Mouse (Mus musculus) fibroblast of lung, adult 2 months (primary cell): ENCODE data around the gene Cped1.
"Not testable (repeated sequence)": the region's sequence is repeated elsewhere in the genome, so short reads cannot be mapped to it uniquely, and the experiment has no call there.

ENCODE experiments used
- DNase-seq: peaks from one replicate; pipeline ENCODE4 v3.0.0-alpha.2; 2011; ENCODE audit warnings: low read depth

Cped1 gene

DNA sequence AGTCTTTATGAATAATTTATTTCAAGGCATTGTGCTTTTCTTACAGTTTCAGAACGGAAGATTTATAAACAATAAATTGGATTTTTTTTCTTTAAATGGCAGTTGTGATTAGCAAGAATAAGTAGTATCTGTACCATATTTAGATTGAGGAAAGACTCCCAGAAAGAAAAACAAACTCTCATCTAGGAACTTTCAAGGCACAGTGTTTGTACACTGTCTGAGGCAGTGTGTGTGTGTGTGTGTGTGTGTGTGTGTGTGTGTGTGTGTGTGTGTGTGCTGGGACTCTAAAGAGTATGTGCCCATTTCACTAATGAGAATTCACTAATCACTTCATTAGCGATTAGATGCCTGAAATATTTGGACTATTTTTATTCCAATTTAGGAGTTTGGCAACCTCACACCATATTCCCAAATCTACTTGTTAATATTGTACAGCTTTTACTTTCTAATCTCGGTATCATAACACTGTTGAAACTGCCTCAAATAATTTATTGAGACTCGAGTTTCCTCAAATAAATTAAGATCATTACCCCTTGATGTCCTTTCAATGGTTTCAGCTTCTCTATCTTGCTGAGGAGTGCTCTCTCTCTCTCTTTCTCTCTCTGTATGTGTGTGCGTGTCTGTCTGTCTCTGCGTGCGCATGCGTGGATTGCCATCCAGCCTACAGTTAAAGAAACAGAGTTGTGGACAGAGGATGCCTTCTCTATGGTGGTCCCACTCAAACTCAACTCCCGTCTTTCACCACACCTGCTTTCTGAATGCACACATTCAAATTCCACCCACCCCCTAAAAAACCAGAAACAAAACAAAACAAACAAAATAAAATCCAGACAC is 41.3 kb downstream of the Cped1 start:
- peak; percentile 27 for DNase-seq

DNA sequence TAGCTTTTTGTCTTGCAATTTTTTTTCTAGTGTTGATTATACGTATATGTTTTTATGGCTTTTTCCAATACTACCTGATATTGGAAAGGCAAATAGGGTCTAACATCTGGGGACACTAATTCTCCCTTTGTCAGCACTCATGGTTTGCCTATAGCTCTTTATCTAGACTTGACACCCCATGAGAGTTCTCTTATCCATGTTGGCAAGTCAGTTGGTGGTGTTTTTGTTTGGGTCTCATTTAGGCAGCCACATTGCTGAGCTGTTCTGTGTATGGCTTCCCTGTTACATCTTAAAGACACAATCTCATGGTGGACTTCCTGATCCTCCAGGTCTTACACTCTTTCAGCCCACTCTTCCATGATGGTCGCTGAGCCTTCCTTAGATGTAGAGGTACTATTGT is 42.1 kb downstream of the Cped1 start:
- DNase-seq = no peak

DNA sequence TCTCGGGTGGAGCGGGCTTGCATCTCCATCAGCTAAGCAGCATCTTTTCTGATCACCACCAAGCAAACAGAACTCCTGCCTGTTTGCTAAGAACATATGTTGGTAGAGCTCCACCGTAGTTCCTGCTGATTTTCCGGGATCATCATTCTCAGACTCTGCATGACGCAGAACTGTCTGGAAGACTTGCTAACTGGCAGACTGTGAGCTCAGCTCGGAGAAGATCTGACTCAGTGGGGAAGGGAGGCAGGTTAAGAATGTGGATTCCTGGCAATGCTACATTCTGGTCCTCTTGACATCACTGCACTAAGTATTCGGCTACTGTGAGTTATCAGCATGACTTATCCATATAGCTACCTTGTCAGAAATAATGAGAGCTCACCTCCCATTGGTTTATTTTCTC is 44.7 kb downstream of the Cped1 start:
- peak; percentile 23 for DNase-seq

DNA sequence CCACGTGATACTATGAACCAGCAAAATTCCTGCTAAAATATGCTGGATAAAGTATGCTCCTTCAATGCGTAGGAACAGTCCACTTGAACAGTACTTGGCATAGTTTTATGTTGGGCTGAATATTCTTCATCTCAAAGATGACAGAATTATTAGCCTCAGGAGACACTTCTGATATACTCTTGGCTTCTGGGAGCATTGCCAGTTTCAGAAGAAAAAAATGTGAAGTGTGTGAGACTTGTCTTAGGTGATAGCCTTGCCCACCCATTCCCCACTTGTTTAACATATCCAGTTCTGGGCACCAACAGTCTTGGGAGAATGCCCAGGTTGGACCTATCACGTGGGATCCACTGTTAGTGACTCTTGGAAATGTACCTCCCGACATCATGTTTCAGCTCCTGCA is 47.5 kb downstream of the Cped1 start:
- DNase-seq = no peak

DNA sequence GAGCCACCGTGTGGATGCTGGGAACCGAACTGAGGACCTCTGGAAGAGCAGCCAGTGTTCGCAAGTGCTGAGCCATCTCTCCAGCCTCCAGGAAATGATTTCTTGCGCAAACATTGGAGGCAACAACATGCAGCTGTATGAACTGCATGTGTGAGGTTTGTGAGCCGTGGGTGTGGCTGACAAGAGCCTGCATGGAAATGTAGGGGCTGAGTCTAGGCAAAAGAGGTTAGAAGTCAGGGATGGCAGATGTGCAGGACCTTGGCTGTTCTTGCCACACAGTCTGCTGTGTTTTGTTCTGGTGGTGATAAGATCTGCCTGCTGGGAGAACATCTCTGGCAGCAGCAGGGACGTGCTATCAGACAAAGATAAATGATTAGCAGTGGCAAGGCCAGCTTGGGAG is 49.7 kb downstream of the Cped1 start:
- no peak for DNase-seq

DNA sequence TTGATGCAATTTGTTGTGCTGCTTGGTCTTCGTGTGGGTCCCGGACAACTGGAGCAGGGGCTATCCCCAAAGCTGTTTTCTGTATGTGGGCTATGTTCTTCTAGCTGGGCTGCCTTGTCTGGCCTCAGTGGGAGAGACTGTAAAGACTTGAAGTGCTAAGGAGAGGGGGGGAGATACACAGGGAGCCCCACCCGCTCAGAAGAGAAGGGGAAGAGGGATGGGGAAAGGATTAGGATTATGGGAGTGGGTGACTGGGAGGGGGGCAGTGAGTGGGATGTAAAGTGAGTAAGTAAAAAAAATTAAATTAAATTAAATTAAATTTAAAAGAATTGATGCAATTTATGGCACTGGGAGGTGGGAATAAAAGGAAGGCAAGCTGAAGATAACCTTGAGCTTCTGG is 50.2 kb downstream of the Cped1 start:
- no peak for DNase-seq

DNA sequence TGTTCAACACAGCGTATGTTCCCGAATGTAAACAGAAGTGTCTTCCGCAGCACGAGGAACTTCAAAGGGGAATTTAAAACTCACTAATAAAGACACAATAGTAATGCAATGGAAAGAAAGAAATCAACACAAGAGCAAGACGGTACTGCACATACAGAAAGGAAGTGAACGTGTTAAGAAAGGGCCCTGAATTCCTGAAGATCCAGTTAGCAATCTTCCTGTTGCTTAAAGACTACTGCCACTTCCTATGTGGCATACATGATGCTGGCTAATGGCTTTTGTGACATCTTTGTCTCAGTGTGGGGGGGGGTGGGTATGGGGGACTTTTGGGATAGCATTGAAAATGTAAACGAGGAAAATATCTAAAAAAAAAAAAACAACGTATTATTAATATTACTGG is 50.7 kb downstream of the Cped1 start:
- no peak for DNase-seq

DNA sequence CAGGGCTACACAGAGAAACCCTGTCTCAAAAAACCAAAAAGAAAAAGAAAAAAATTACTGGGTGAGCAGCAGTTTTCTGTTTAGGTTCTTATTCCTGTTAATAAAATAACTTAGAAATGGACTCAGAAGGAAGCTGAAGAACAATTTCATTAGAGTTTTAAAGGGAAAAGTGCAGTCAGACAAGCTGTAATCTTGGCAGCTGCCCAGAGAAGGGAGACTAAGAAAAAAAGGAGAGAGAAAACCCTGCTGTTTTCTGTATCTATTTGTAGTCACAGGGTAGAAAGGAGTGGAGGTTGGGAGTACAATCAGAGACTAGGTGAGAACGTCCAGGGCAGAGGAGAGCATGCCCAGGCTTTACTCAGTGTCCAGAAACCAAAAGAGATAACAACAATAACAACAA is 51.2 kb downstream of the Cped1 start:
- no peak for DNase-seq

DNA sequence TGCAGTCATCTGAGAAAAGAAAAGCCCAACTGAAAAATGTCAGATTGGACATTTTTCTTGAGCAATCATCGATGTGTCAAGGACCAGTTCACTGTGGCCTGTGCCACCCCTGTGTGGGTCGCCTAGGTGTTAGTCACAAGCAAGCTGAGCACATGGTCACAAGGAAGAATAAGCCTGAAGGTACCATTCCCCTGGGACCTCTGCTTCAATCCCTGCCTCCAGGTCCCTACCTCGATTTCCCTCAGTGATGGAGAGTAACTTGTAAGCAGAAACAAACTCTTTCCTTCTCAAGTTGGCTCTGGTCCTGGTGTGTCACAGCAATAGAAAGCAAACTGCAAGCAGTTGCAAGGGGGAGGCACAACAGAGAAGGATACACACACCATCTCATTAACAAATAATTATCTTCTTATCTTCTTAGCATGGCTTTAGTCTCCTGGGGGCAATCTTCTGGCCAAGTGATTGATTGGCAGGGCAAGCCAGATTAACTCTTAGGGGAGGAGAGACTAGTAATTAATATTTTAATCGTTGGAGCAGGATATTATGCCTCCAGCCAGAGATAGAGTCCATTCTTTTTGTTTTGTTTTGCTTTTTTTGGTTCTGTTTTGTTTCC is 51.8 kb downstream of the Cped1 start:
- no peak for DNase-seq

DNA sequence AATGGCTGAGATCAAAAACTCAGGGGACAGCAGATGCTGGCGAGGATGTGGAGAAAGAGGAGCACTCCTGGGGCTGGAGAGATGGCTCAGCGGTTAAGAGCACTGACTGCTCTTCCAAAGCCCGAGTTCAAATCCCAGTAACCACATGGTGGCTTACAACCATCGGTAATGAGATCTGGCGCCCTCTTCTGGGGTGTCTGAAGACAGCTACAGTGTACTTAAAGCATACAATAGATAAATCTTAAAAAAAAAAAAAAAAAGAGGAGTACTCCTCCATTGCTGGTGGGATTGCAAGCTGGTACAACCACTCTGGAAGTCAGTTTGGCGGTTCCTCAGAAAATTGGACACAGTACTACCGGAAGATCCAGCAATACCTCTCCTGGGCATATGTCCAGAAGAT is 54.0 kb downstream of the Cped1 start:
- DNase-seq = not testable (repeated sequence)

DNA sequence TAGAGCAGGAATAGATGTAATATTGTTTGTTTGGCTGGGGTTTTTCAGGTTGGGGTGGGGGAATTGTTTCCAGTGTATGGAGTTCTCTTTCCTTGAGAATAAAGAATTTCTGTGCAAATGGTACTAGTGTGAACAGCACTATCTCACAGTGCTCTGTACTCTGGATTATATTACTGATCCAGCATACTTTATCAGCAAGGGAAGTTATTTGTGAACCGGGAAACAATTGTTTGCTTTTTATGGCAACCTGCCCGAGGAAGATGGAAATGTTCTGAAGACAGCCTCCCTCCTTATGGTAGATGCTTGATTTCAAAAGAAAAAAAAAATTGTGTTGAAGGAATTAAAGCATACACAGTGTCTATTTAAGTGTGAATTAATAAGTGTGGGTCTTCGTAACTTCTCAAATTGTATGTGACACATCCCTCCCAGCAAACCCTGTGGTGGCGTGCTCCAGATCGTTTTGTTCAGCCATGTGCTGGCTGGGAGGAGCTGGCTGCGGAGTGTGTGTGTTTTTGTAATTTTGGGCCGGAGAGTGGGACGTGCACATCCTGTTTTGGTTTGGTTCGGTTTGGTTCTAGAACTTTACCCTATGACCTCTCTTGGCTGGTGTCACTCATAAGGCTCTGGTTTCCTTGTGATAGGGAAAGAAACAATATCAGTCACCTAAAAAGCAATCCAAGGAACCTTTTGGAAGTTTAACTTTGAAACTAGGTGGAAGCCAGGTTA is 59.3 kb downstream of the Cped1 start:
- no peak for DNase-seq

DNA sequence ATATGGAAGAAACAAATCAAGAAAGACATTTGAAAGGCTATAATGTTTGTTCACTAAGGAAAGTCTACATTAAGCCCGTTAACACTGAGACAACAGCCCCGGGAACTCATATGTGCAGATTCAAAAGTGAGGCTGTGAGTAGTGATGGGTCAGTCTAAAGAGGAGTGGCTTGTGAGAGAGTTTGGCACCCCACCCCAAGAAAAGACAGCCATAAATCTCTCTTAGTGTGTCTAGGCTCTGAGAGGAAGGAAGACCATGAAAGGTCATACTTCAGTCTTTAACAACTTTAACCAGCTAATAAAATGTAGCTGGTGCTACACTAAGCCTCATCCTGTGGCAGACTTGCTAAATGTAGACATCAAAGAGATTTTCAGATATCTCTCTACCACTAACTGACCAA is 61.4 kb downstream of the Cped1 start:
- no peak for DNase-seq

DNA sequence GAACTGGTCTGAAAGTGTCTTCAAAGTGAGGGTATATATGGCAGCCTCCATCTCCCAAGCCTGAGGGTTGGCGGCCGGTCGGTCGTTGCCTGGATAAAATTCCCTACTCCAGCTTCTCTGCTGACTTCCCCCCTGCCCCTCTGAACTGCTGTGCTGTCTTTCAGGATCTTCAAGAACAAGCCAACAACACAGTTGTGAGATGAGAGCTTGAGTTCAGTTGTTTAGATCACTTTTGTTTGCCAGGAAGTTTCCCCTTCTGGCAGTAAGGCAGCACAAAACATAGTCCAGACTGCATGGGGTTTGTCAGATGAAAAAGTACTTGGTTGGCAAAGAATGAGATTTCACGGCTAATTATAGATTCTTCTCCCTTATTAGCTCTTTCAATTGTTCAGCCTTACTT is 63.4 kb downstream of the Cped1 start:
- no peak for DNase-seq

DNA sequence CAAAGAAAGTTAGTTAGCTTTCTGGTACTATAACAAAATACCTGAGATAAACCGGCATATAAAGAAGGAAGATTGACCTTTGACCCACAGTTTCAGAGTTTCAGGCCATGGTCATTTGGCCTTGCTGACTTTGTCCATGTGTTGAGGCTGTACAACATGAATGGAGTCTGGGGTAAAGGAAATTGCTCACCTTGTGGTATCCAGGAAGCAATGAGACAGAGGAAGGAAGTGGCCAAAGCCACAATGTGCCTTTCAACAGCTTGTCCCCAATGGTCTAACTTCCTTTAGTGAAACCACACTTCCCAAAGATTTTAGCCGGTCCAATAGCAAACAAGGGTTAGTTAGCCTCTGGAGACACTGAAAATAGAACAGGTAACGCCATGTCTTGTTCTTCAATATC is 65.8 kb downstream of the Cped1 start:
- DNase-seq = no peak

DNA sequence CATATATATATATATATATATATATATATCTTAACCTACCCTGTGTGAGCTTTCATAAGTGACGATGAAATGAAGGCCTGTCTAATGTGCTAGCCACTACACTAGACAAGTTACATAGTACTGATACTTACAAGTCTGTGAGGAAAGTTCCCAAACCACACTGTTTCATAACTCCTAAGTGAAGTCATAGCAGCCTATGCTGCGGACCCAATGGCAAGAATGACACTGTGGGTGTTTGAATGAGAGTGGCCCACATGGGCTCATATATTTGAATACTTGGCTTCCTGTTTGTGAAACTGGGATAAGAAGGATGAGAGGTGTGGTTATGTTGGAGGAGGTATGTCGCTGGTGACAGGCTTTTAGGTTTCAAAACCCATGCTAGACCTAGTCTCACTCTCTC is 67.3 kb downstream of the Cped1 start:
- DNase-seq = no peak

DNA sequence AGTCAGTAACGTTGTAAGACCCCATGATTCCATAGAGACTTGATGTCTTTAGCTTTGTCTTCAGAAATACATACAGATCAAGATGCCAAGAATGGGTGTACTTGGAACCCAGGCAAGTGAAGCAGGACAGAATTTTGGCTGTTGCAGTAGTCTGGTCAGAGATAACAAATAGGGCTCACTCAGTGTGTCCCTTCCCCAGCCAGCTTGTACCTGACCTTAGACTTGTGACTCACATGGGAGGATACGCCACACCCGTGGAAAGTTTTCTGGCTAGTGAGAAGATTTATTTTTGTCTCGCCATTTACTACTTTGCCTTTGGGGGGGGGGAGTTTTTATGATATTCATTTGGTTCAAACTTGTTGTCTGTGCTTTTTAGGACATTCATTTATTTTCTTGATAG is 78.6 kb downstream of the Cped1 start:
- DNase-seq = no peak

DNA sequence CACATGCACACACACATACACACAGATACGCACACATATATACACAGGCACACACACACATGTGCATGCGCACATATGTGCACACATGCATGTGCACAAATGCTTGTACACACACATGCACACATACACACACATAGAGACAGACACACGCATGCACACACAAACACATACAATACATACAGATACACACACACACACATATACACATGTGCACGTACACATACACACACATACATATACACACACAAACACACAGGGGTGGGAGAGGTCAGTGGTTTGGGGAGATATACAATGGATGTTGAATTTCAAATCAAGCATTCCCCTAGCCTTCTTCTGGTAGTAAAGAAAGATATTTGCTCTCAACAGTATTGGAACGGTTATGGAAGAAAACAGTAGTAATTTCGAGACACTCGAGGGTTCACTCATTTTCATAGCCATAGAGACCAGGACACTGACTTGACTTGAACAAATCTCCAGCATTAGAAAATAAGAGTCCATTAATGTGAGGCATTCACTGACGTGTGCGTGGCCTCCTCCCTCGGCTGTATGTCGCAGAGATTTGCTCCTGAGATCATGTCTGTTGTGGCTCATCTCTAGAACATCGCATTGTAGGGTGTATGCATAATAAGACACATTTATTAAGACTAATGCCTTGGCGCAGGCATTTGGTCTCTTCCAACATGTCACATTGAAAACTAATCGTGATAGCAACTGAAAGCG is 85.0 kb downstream of the Cped1 start:
- DNase-seq = no peak

DNA sequence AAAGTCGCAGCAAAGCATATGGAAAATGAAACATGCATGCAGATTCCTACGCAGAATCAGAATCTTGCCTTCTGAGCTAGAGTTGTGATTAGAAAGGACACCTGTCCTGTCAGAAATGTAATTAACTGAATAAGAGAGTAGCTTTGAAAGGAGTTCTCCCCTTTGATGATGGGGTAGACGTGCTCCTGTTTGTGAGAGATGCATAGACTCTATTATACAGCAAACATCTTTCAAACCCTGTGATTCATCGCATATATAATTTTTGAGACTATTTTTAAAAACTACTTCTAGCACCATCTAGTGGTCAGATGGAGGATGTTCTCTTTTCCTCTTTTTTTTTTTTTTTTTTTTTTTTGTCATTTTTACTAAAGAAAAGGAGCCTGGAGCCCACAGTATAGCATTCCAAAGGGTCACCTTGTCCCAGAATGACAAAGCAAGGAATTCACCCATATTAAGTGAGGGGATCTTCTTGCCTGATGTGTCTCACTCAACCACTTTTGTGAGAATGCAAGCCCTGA is 85.7 kb downstream of the Cped1 start:
- no peak for DNase-seq

DNA sequence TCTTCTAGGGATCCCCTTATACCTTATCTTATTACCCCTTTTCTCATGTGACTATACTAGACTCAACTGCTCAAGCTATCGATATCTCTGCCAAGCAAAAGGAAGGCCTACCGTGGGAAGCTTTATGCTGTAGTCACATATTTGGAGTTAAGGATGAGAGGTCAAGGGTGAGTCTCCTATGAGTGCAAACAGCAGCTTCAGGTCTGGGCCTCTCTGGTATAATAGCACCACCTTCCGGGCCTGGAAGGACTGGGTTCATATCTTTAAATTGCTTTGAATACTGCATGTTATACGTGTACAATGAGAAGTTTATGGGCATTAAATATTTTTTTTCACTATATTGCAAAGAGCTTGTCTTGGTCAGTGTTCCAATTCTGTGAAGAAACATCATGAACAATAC is 87.0 kb downstream of the Cped1 start:
- no peak for DNase-seq

DNA sequence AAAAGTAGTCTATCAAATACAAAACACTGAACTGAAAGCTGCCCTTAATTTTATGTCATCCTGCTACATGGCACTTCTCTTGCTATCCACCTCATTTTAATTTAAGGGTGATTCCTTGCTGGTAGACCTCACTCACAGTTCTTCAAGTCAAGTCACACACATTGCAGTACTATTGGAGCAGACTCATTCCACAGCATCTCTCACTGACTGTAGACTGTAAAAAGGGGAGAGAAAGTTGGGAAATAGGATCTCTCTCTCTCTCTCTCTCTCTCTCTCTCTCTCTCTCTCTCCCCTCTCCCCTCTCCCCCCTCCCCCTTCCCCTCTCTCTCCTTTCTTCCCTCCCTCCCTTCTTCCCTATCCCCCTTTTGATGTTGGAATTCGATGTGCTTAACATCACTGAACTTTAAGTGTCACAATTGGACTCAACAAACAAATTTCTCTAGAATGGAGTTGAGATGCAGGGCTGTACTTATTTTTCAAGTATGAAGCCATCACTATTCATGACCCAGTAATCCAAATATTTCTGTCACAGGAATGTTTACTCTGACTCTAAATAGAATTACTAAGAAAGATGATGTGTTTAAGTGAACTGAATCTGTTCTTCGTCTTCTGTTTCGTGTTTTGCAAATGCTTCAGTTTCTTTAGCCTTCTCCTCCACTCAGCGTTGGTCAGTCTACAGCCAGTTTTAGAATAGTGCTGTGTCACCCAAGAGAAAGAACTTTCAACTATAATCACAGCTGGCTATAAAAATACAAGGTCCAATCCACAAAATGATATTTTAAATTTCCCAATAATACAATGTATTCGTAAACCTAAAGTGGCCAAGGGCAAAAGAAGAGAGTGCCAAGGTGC is 88.7 kb downstream of the Cped1 start:
- DNase-seq = no peak

DNA sequence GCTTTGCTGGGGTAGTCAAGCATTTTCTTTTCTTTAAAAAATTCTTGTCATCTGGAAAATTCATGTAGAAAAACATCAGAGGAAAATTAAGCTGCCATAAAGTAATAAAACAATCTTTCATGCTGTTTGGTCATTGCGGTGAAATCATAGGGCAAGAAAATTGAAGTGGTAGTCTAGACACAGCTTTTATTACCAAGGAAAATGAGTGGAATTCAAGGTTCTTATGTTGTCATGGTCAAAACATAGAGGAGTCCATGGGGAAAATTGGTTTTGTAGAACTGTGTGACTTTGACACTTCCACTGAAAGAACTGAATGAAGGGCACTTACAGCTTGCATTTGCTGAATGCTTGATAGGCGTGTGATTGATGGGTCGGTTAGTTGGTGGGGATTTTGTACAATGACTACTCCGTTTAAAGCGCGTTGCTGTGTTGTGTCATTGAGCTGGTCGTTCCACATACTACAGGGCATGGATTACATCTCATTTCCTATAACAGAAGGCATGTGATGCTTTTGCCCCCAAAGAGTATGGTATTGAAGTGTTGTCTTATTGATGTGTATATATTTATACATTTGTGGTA is 93.1 kb downstream of the Cped1 start:
- DNase-seq = no peak
